Mouse (Mus musculus): ENCODE data around the gene 4930550C14Rik.

GRCm38 (mm10) chr9:53402991-53403390, 866 bp downstream of the 4930550C14Rik start:
- no peak for TF ChIP-seq CTCF (conservative IDR thresholded peaks at IDR 0.05; ENCODE audit: low read length)
- no peak for TF ChIP-seq NANOG (IDR thresholded peaks at IDR 0.05; ENCODE audit: borderline replicate concordance, low read length)
- no peak for TF ChIP-seq POU5F1 (IDR thresholded peaks at IDR 0.05; ENCODE audit: borderline replicate concordance, low read length)
